Mouse (Mus musculus) hindbrain, embryonic 10.5 days (tissue): ENCODE results near the gene Sun5. TPM values are rescaled to one million over a fixed set of nuclear protein-coding genes. Genes with fewer than 3 reads are reported as not detected.
A peak's percentile ranks its signal among the peaks of the same experiment; 100 is the strongest.
"Not testable (repeated sequence)": the region's sequence is repeated elsewhere in the genome, so short reads cannot be mapped to it uniquely, and the experiment has no call there.

Source experiments
- DNase-seq: peaks from one replicate; pipeline ENCODE4 v3.0.0-alpha.2; 2017; ENCODE audit warnings: low spot score
- H3K27ac ChIP-seq: fragments of 300-500 bp; sonication (generic); 2 replicates; pipeline ENCODE4 v1.5.1; 2016; ENCODE audit warnings: mild to moderate bottlenecking, moderate library complexity
- H3K27me3 ChIP-seq: fragments of 300-500 bp; sonication (generic); 2 replicates; pipeline ENCODE4 v1.6.1; 2016; ENCODE audit warnings: mild to moderate bottlenecking; ENCODE audit not compliant: poor library complexity, insufficient read depth, severe bottlenecking
- H3K36me3 ChIP-seq: fragments of 300-500 bp; sonication (generic); 2 replicates; pipeline ENCODE4 v1.6.1; 2016; ENCODE audit warnings: mild to moderate bottlenecking, moderate library complexity
- H3K4me1 ChIP-seq: fragments of 300-500 bp; sonication (generic); replicated peaks from 2 replicates; pipeline ENCODE4 v1.6.1; 2016; ENCODE audit warnings: mild to moderate bottlenecking
- H3K4me3 ChIP-seq: fragments of 300-500 bp; sonication (generic); 2 replicates; pipeline ENCODE4 v1.5.1; 2016; ENCODE audit warnings: mild to moderate bottlenecking, moderate library complexity
- H3K9me3 ChIP-seq: fragments of 300-500 bp; sonication (generic); 2 replicates; pipeline ENCODE4 v1.6.1; 2016; ENCODE audit warnings: mild to moderate bottlenecking, moderate library complexity
- WGBS: fragments of 180-500 bp; shearing (Covaris S2); methylation state at CpG from one replicate; pipeline ENCODE4 v1.1.7; 2016; 5-methylcytosine and 5-hydroxymethylcytosine counted together
- polyA plus RNA-seq: library from polyadenylated mRNA; unstranded; fragments of >200 nt; fragmentation: Nextera tagmentation; extraction: Ambion mirVana; gene quantifications from 2 replicates; pipeline ENCODE4 v1.2.1, GENCODE M21; 2016

Sun5 gene
- polyA plus RNA-seq, 1 experiment from 2014 or later, result not detected

DNA sequence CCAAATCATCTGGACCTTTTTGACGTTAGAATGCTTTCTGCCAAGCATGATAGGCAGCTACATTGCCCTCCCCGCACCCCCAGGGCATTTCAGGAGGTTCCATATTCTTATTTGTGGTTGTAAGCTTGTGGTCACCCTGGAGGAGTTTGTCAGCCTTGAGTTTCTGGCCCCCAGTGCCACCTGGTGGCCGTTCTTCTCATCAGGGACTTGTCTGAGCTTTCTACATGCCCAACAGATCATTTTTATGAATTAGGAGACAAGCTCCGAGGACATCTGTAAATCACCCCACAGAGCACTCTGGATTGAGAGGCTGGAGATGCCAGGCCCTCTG lies 19.9 kb downstream of the Sun5 start:
- no peaks in the 10 kb centered on the region for H3K9me3 ChIP-seq
- no peak overlapping the region for H3K4me3 ChIP-seq
- H3K36me3 ChIP-seq, result no peaks in the 10 kb centered on the region
- H3K27ac ChIP-seq, result no peak overlapping the region
- no peaks in the 10 kb centered on the region for H3K27me3 ChIP-seq
- peak; percentile 42 for DNase-seq
- H3K4me1 ChIP-seq, result peaks cover 6% of the 10 kb centered on the region; the same call in 1 of the 2 replicates
- 56% methylated on average over 4 of the region's 4 CpGs for WGBS

GRCm38 (mm10) chr2:153850351-153851029 lies 20.4 kb downstream of the Sun5 start:
- Histone ChIP-seq H3K36me3 (no peaks in the 10 kb centered on the region), H3K4me3 (no peak overlapping the region), H3K4me1 (peaks cover 6% of the 10 kb centered on the region; the same call in 1 of the 2 replicates), H3K27me3 (no peaks in the 10 kb centered on the region), H3K9me3 (no peaks in the 10 kb centered on the region), H3K27ac (no peak overlapping the region)
- 86% methylated on average over 6 of the region's 6 CpGs for WGBS
- no peak for DNase-seq

DNA sequence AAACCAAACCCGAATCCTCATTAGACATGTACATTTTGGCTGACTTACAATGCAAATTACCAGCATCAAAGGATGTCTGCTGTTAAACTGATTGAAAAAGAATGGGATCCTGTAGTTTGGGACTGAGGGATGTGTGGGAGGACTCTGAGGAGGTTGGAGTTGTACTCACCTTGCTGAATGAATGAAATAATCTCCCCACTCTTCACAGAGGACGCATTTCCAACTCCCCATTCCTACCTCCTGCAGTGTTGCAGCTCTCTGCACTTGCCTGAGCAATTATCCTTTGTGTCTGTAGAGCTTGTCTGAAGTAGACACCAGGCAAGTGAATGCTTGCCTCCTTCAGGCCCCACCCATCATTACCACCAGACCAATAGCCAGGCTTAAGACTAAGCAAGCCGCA lies 22.5 kb downstream of the Sun5 start:
- H3K4me3 ChIP-seq, result no peak overlapping the region
- no peaks in the 10 kb centered on the region for H3K4me1 ChIP-seq
- no peaks in the 10 kb centered on the region for H3K36me3 ChIP-seq
- H3K27me3 ChIP-seq, result no peaks in the 10 kb centered on the region
- WGBS, result 78% methylated on average over 3 of the region's 3 CpGs
- no peak for DNase-seq
- H3K9me3 ChIP-seq, result no peaks in the 10 kb centered on the region
- no peak overlapping the region for H3K27ac ChIP-seq

DNA sequence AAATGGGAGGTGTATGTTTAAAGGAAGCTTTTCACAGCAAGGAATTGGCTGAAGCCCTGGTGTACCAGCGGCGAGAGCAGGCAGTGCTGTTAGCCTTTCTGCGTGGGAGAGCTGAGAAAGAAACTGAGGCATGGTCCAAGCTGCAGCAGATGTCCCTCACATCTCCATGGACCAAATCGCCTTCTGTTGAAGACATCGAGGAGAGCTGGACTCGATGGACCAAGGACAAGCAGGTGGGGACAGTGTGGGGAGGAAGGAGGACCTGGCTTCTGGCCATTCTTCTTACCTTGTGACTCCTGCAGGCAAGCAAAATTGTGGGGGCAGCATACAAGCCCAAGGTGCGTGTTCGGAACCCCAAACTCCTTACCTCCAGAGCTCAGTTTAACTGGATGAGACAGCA lies 28.0 kb downstream of the Sun5 start:
- WGBS, result 84% methylated on average over 8 of the region's 8 CpGs
- Histone ChIP-seq H3K27ac (no peak overlapping the region), H3K9me3 (no peaks in the 10 kb centered on the region), H3K27me3 (no peaks in the 10 kb centered on the region), H3K36me3 (no peaks in the 10 kb centered on the region), H3K4me1 (0 out of 2 replicates have a peak, but pooled peaks cover 9% of the 10 kb centered on the region), H3K4me3 (no peak overlapping the region)
- DNase-seq, result no peak

- WGBS, result 92% methylated on average over 8 of the region's 8 CpGs
- H3K4me1 ChIP-seq, result peaks cover 8% of the 10 kb centered on the region
Observed at GRCm38 (mm10) chr2:153833291-153833690, 37.6 kb downstream of the Sun5 start.

DNA sequence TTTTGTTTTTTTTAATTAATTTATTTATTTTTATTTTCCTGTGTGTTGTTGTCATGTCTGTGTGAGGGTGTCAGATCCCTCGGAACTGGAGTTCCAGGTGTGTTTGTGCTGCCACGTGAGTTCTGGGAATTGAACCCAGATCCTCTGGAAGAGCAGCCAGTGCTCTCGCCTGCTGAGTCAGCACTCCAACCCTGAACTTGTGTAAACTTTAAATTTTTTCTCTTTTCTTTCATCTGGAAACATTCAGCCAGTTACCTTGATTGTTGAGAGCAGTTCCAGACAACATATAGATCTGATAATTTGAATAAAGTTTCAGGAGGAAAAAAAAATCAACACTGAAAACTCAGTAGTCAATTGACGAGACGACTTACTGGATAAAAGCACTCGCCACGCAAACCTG lies 42.2 kb downstream of the Sun5 start:
- Histone ChIP-seq H3K36me3 (no peaks in the 10 kb centered on the region), H3K4me3 (no peak overlapping the region), H3K4me1 (peaks cover 8% of the 10 kb centered on the region), H3K27me3 (no peaks in the 10 kb centered on the region), H3K9me3 (no peaks in the 10 kb centered on the region), H3K27ac (no peak overlapping the region)
- no peak for DNase-seq
- 87% methylated on average over 7 of the region's 7 CpGs for WGBS

More at GRCm38 (mm10) chr2:153833291-153833690, 37.6 kb downstream of the Sun5 start:
- Histone ChIP-seq H3K9me3 (no peaks in the 10 kb centered on the region), H3K27me3 (no peaks in the 10 kb centered on the region), H3K4me3 (no peak overlapping the region), H3K27ac (no peak overlapping the region), H3K36me3 (no peaks in the 10 kb centered on the region)
- no peak for DNase-seq

DNA sequence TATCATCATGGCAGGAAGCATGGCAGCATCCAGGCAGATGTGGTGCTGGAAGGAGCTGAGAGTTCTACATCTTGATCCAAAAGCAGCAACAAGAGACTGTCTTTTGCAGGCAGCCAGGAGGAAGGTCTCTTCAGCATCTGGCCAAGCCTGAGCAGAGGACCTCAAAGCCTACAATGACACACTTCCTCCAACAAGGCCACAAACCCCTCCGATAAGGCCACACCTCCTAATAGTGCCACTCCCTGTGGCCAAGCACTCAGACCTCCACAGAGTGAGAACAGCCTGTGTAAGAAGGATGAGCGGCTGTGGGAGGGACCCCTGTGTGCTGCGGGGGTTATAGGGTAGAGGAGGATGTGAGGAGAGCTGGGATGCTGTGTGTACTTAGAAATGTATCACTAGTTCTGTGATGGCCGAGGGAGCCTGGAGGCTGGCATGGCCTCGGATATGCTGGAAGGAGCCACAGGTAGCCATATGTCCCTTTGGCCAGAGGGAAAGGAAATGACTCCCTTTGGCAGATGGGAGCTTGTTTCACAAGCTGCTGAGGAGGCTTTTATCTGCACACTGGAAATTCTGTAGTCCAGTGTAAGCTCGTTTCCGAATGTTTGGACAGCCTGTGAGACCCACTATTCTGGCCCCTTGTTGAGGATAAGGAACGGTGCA lies 43.6 kb downstream of the Sun5 start:
- no peaks in the 10 kb centered on the region for H3K27me3 ChIP-seq
- H3K4me3 ChIP-seq, result no peak overlapping the region
- no peaks in the 10 kb centered on the region for H3K9me3 ChIP-seq
- 89% methylated on average over 8 of the region's 8 CpGs for WGBS
- DNase-seq, result no peak
- H3K27ac ChIP-seq, result no peak overlapping the region
- no peaks in the 10 kb centered on the region for H3K36me3 ChIP-seq
- H3K4me1 ChIP-seq, result 0 out of 2 replicates have a peak, but pooled peaks cover 2% of the 10 kb centered on the region

- 60% methylated on average over 32 of the region's 32 CpGs for WGBS
Observed at GRCm38 (mm10) chr2:153825900-153826299, 45.0 kb downstream of the Sun5 start.

DNA sequence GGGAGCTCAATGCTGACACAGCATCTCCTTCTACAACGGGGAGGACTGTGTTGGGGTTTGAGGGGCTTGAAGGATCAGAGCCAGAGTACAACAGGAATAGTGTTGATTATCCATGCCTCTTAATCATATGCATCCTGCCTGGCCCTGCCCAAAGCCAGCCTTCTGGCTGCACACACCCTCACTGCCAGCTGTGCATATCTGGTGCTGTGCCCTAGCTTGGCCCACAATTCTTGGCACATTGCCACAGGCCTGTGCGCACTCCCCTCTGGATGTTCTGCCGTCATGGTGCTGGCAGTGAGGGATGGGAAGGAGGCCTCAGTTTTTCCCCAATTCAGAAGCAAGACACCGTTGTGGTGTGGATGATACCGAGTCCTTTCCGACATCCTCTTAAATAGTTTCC lies 46.3 kb downstream of the Sun5 start:
- no peaks in the 10 kb centered on the region for H3K9me3 ChIP-seq
- no peak overlapping the region for H3K27ac ChIP-seq
- H3K36me3 ChIP-seq, result no peaks in the 10 kb centered on the region
- no peaks in the 10 kb centered on the region for H3K27me3 ChIP-seq
- no peak for DNase-seq
- no peaks in the 10 kb centered on the region for H3K4me1 ChIP-seq
- WGBS, result 89% methylated on average over 6 of the region's 6 CpGs
- no peak overlapping the region for H3K4me3 ChIP-seq

More at GRCm38 (mm10) chr2:153825900-153826299, 45.0 kb downstream of the Sun5 start:
- H3K27ac ChIP-seq, H3K4me1 ChIP-seq, H3K36me3 ChIP-seq, H3K9me3 ChIP-seq, DNase-seq, H3K27me3 ChIP-seq, H3K4me3 ChIP-seq: not testable (repeated sequence)

DNA sequence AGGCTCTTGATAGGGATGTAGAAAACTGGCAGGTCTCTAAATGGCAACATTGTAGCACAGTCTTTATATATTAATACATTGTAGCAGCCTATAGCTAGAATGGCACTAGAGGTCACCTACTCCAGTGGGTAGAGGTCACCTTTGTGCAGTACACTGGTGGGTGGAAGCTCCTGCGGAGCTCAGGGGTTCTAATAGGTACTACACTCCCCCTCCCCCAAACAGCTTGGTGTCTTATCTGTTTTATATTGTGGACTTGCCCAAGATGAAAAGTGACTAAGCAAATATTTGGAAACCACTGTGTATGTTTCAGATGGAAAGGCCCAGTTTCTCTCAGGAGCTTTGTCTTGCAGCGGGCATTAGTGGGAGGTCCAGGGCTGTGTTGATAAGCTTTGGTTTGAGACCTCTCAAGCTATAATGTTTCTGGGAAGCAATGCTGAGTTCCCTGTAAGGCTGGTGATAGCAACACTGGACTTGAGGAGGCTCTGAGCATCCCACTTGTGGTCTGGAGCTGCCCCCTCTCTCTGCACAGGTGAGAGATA lies 48.8 kb downstream of the Sun5 start:
- no peak for DNase-seq
- H3K36me3 ChIP-seq, result no peaks in the 10 kb centered on the region
- H3K27me3 ChIP-seq, result no peaks in the 10 kb centered on the region
- H3K4me1 ChIP-seq, result no peaks in the 10 kb centered on the region
- no peak overlapping the region for H3K4me3 ChIP-seq
- H3K9me3 ChIP-seq, result no peaks in the 10 kb centered on the region
- WGBS, result 94% methylated on average over 2 of the region's 2 CpGs
- H3K27ac ChIP-seq, result no peak overlapping the region

DNA sequence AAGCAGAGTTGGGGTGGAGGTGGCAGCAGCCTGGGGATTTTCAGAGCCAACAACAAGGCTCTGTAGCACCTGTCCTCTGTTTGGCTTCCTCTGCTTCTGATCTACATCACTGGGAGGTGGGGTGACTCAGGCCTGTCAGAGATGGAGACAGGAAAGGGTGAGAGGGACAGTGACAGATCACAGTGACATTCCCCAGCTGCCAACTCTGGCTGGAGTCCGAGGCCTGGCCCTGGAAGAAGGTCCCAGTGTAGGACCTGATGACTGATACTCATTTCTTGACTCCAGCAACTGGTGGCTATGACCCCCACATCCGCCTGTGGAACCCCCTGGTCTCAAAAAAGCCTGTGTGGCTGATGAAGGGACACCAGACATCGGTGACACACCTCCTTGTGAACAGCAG lies 61.0 kb downstream of the Sun5 start:
- no peak for DNase-seq
- Histone ChIP-seq H3K4me1 (0 out of 2 replicates have a peak, but pooled peaks cover 2% of the 10 kb centered on the region), H3K27ac (no peak overlapping the region), H3K36me3 (no peaks in the 10 kb centered on the region), H3K4me3 (no peak overlapping the region), H3K27me3 (no peaks in the 10 kb centered on the region), H3K9me3 (no peaks in the 10 kb centered on the region)
- WGBS, result 81% methylated on average over 3 of the region's 3 CpGs

GRCm38 (mm10) chr2:153808841-153809240 lies 62.0 kb downstream of the Sun5 start:
- Histone ChIP-seq H3K27ac (no peak overlapping the region), H3K36me3 (no peaks in the 10 kb centered on the region), H3K27me3 (no peaks in the 10 kb centered on the region), H3K9me3 (no peaks in the 10 kb centered on the region), H3K4me3 (no peak overlapping the region), H3K4me1 (0 out of 2 replicates have a peak, but pooled peaks cover 2% of the 10 kb centered on the region)
- DNase-seq, result no peak
- 87% methylated on average over 6 of the region's 6 CpGs for WGBS

DNA sequence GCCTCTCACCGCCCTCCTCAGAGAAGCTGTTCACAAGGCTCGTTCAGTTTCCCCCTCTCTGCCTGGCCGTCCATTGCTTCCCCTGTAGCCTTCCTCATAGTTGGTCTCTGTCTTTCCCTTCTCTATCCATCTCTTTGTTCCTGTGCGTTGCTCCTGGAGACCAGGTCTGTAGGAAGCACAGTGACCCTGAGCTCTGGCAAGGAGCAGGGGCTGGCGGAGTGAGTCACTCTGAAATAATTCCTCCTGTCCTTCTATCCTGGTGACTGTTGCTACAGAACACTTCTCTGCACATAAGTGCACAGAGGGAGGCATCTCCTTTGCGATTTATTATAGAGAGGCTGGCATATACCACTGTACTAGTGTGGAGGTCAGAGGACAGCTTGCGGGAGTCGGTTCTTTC lies 62.7 kb downstream of the Sun5 start:
- Histone ChIP-seq H3K27me3 (no peaks in the 10 kb centered on the region), H3K4me1 (0 out of 2 replicates have a peak, but pooled peaks cover 2% of the 10 kb centered on the region), H3K36me3 (no peaks in the 10 kb centered on the region), H3K9me3 (no peaks in the 10 kb centered on the region), H3K4me3 (no peak overlapping the region), H3K27ac (no peak overlapping the region)
- WGBS, result 80% methylated on average over 8 of the region's 8 CpGs
- no peak for DNase-seq
